8 mouse cellular contexts compared by ENCODE assay signal in genomic region chr4:130102111-130102651, GRCm38 (mm10). TPM values are rescaled to one million over a fixed set of nuclear protein-coding genes. Genes with fewer than 3 reads are reported as not detected.
DNase-seq lines count a peak whose midpoint lies in the region; TF ChIP-seq lines count a peak whose summit lies in the region.

Gene Pef1, plus strand, starts transcription at chr4:130102558.

- TF ChIP-seq POLR2A in brain, embryonic 14.5 days (IDR thresholded peaks at IDR 0.05; ENCODE audit: borderline replicate concordance, extremely low read depth, insufficient read depth, insufficient read length, poor library complexity, severe bottlenecking) = no peak

- TF ChIP-seq CTCF in brain, embryonic 14.5 days (IDR thresholded peaks at IDR 0.05; ENCODE audit: borderline replicate concordance, extremely low read depth, insufficient read depth, insufficient read length) = no peak

- no peak for DNase-seq in layer of hippocampus, adult 18-20 months (ENCODE audit: low spot score in 2 of 2)
- DNase-seq in layer of hippocampus, adult 11-12 months (ENCODE audit: low spot score) = no peak
- no peak for DNase-seq in brain, embryonic 14.5 days (ENCODE audit: low read depth)
- no peak for DNase-seq in heart, adult 8-10 months (ENCODE audit: low spot score)
- no peak for DNase-seq in layer of hippocampus, postnatal 25 days (ENCODE audit: extremely low spot score in 1 of 2, low spot score in 1 of 2)
- peak; percentile 65 to 76 for DNase-seq in lung, postnatal 4 days
- DNase-seq in ovary, postnatal 14 days (ENCODE audit: low spot score) = no peak
- no peak for DNase-seq in MN1 (ENCODE audit: low spot score)

RNA-seq across cellular contexts. Expression of gene Pef1, which starts in this region (rescaled TPM):
- total RNA-seq in layer of hippocampus, adult 18-20 months (2021) = 10 to 100 TPM; 71.9 to 72.0 TPM
- 59.7 and 71.4 TPM in 2 replicates for polyA plus RNA-seq in brain, embryonic 14.5 days (2012; rRNA removed)
- total RNA-seq in heart, adult 8-10 months (2022) = 10 to 100 TPM; 31.1 to 42.7 (median 38.2) TPM
- total RNA-seq in layer of hippocampus, postnatal 25 days (2021) = 10 to 100 TPM; 58.5 to 66.3 TPM

Comparison
In these comparisons a context has a peak if more than half of its experiments do, and no peak if none do; other contexts are left out.
1. DNase-seq: peak in lung, postnatal 4 days (2 of 2); none in layer of hippocampus, adult 18-20 months (0 of 2), layer of hippocampus, adult 11-12 months (single experiment), brain, embryonic 14.5 days (single experiment), heart, adult 8-10 months (single experiment), layer of hippocampus, postnatal 25 days (0 of 2), ovary, postnatal 14 days (single experiment) and MN1 (single experiment).